Mouse (Mus musculus): ENCODE measurements around the gene Tmem145. TPM values are rescaled to one million over a fixed set of nuclear protein-coding genes. Genes with fewer than 3 reads are reported as not detected.

The Tmem145 gene
- polyA plus RNA-seq, 1 experiment from 2014 or later = 0.11 TPM

GRCm38 (mm10) chr7:25296945-25297453 lies 8.9 kb upstream of the Tmem145 start:
- peak; percentile 8; the same call in 1 of the 2 replicates for ATAC-seq (ENCODE audit: extremely low read depth, insufficient number of reproducible peaks, low FRiP score, low TSS enrichment)
- no peaks in the 10 kb centered on the region for H3K27me3 ChIP-seq (replicated peaks)

GRCm38 (mm10) chr7:25297454-25298325 lies 8.2 kb upstream of the Tmem145 start, which contains the start of gene Pafah1b3:
Pafah1b3 (minus strand) TSS chr7:25297986.
- Histone ChIP-seq H3K4me3 (peak within 1 kb of the TSS; percentile 70), H3K9me3 (no peaks in the 10 kb centered on the region), H3K4me1 (peaks cover 35% of the 10 kb centered on the region), H3K4me2 (peak within 1 kb of the TSS; percentile 79), H3K27ac (replicated peaks) (peak within 1 kb of the TSS; percentile 92), H3K9ac (peak within 1 kb of the TSS; percentile 91), H3K36me3 (peaks cover 35% of the 10 kb centered on the region), H3K27me3 (replicated peaks) (peaks cover 5% of the 10 kb centered on the region; the same call in 1 of the 2 replicates)
- ATAC-seq (ENCODE audit: extremely low read depth, insufficient number of reproducible peaks, low FRiP score, low TSS enrichment) = peak; percentile 80
- 1% methylated on average over 52 of the region's 52 CpGs for WGBS

More at GRCm38 (mm10) chr7:25296945-25297453, 8.9 kb upstream of the Tmem145 start:
- Histone ChIP-seq H3K9ac (peak overlapping the region; percentile 91), H3K27ac (replicated peaks) (peak overlapping the region; percentile 92), H3K9me3 (no peaks in the 10 kb centered on the region), H3K4me3 (peak overlapping the region; percentile 70), H3K36me3 (peaks cover 42% of the 10 kb centered on the region), H3K4me1 (peaks cover 41% of the 10 kb centered on the region), H3K4me2 (peak overlapping the region; percentile 79)
- under 1% methylated on average over 21 of the region's 21 CpGs for WGBS

- WGBS = 50% methylated on average over 19 of the region's 19 CpGs
Measured at GRCm38 (mm10) chr7:25301063-25301462, 4.8 kb upstream of the Tmem145 start, which contains the start of gene Prr19. Prr19 (plus strand) TSS chr7:25301411.

GRCm38 (mm10) chr7:25303003-25303684 lies 2.8 kb upstream of the Tmem145 start:
- Histone ChIP-seq H3K27ac (replicated peaks) (no peak overlapping the region), H3K36me3 (no peaks in the 10 kb centered on the region), H3K27me3 (replicated peaks) (peaks cover 51% of the 10 kb centered on the region), H3K9ac (no peak overlapping the region), H3K4me1 (peaks cover 16% of the 10 kb centered on the region), H3K4me3 (no peak overlapping the region), H3K4me2 (no peak overlapping the region), H3K9me3 (no peaks in the 10 kb centered on the region)
- ATAC-seq (ENCODE audit: extremely low read depth, insufficient number of reproducible peaks, low FRiP score, low TSS enrichment) = no peak
- 49% methylated on average over 9 of the region's 9 CpGs for WGBS

More at GRCm38 (mm10) chr7:25301063-25301462, 4.8 kb upstream of the Tmem145 start, which contains the start of gene Prr19:
- H3K4me2 ChIP-seq = no peak within 1 kb of the TSS
- no peak within 1 kb of the TSS for H3K9ac ChIP-seq
- H3K27me3 ChIP-seq (replicated peaks) = peaks cover 32% of the 10 kb centered on the region
- peaks cover 2% of the 10 kb centered on the region for H3K36me3 ChIP-seq
- ATAC-seq (ENCODE audit: extremely low read depth, insufficient number of reproducible peaks, low FRiP score, low TSS enrichment) = no peak
- H3K4me1 ChIP-seq = peaks cover 25% of the 10 kb centered on the region
- H3K27ac ChIP-seq (replicated peaks) = no peak within 1 kb of the TSS
- no peaks in the 10 kb centered on the region for H3K9me3 ChIP-seq
- no peak within 1 kb of the TSS for H3K4me3 ChIP-seq

- Histone ChIP-seq H3K4me2 (no peak overlapping the region), H3K9ac (no peak overlapping the region), H3K36me3 (no peaks in the 10 kb centered on the region), H3K9me3 (no peaks in the 10 kb centered on the region), H3K4me1 (peaks cover 11% of the 10 kb centered on the region), H3K27me3 (replicated peaks) (peaks cover 56% of the 10 kb centered on the region), H3K4me3 (no peak overlapping the region), H3K27ac (replicated peaks) (no peak overlapping the region)
- 65% methylated on average over 3 of the region's 3 CpGs for WGBS
- no peak for ATAC-seq (ENCODE audit: extremely low read depth, insufficient number of reproducible peaks, low FRiP score, low TSS enrichment)
Measured at GRCm38 (mm10) chr7:25303685-25304006, 2.3 kb upstream of the Tmem145 start.

GRCm38 (mm10) chr7:25305481-25305880 lies 425 bp upstream of the Tmem145 start:
- Histone ChIP-seq H3K27me3 (replicated peaks) (peaks cover 72% of the 10 kb centered on the region), H3K36me3 (no peaks in the 10 kb centered on the region), H3K27ac (replicated peaks) (no peak overlapping the region), H3K4me2 (peak overlapping the region; percentile 97), H3K4me1 (peaks cover 10% of the 10 kb centered on the region), H3K9ac (peak overlapping the region; percentile 58), H3K4me3 (peak overlapping the region; percentile 62), H3K9me3 (no peaks in the 10 kb centered on the region)
- no peak for ATAC-seq (ENCODE audit: extremely low read depth, insufficient number of reproducible peaks, low FRiP score, low TSS enrichment)
- 1% methylated on average over 2 of the region's 2 CpGs for WGBS

GRCm38 (mm10) chr7:25306614-25306996 lies 699 bp downstream of the Tmem145 start:
- H3K9me3 ChIP-seq = no peaks in the 10 kb centered on the region
- no peak overlapping the region for H3K27ac ChIP-seq (replicated peaks)
- peaks cover 81% of the 10 kb centered on the region for H3K27me3 ChIP-seq (replicated peaks)
- no peak overlapping the region; the same call in 1 of the 2 replicates for H3K4me2 ChIP-seq
- H3K9ac ChIP-seq = no peak overlapping the region
- no peak for ATAC-seq (ENCODE audit: extremely low read depth, insufficient number of reproducible peaks, low FRiP score, low TSS enrichment)
- 34% methylated on average over 2 of the region's 2 CpGs for WGBS
- H3K4me3 ChIP-seq = no peak overlapping the region
- no peaks in the 10 kb centered on the region for H3K36me3 ChIP-seq
- peaks cover 10% of the 10 kb centered on the region for H3K4me1 ChIP-seq

- no peak overlapping the region for H3K27ac ChIP-seq (replicated peaks)
- no peak overlapping the region for H3K9ac ChIP-seq
- no peak overlapping the region for H3K4me2 ChIP-seq
- no peak for ATAC-seq (ENCODE audit: extremely low read depth, insufficient number of reproducible peaks, low FRiP score, low TSS enrichment)
- peaks cover 87% of the 10 kb centered on the region for H3K27me3 ChIP-seq (replicated peaks)
- H3K9me3 ChIP-seq = no peaks in the 10 kb centered on the region
- H3K4me1 ChIP-seq = peaks cover 10% of the 10 kb centered on the region
- no peaks in the 10 kb centered on the region for H3K36me3 ChIP-seq
- no peak overlapping the region for H3K4me3 ChIP-seq
- WGBS = 53% methylated on average over 17 of the region's 17 CpGs
Measured at GRCm38 (mm10) chr7:25308702-25309318, 2.9 kb downstream of the Tmem145 start.

- 82% methylated on average over 9 of the region's 9 CpGs for WGBS
- peaks cover 12% of the 10 kb centered on the region for H3K4me1 ChIP-seq
- no peaks in the 10 kb centered on the region for H3K36me3 ChIP-seq
- H3K27me3 ChIP-seq (replicated peaks) = peaks cover 88% of the 10 kb centered on the region
- no peak overlapping the region for H3K27ac ChIP-seq (replicated peaks)
- no peak for ATAC-seq (ENCODE audit: extremely low read depth, insufficient number of reproducible peaks, low FRiP score, low TSS enrichment)
- H3K4me3 ChIP-seq = no peak overlapping the region
- no peak overlapping the region for H3K4me2 ChIP-seq
- H3K9me3 ChIP-seq = no peaks in the 10 kb centered on the region
- no peak overlapping the region for H3K9ac ChIP-seq
Measured at GRCm38 (mm10) chr7:25309425-25309824, 3.5 kb downstream of the Tmem145 start.

- peaks cover 94% of the 10 kb centered on the region for H3K27me3 ChIP-seq (replicated peaks)
- 73% methylated on average over 11 of the region's 11 CpGs for WGBS
- no peak overlapping the region for H3K4me3 ChIP-seq
- no peak for ATAC-seq (ENCODE audit: extremely low read depth, insufficient number of reproducible peaks, low FRiP score, low TSS enrichment)
- H3K4me2 ChIP-seq = no peak overlapping the region
- no peak overlapping the region for H3K9ac ChIP-seq
- peaks cover 20% of the 10 kb centered on the region for H3K4me1 ChIP-seq
- H3K27ac ChIP-seq (replicated peaks) = no peak overlapping the region
- H3K9me3 ChIP-seq = no peaks in the 10 kb centered on the region
- H3K36me3 ChIP-seq = no peaks in the 10 kb centered on the region
Measured at GRCm38 (mm10) chr7:25311193-25311592, 5.3 kb downstream of the Tmem145 start.

- Histone ChIP-seq H3K9me3 (no peaks in the 10 kb centered on the region), H3K27ac (replicated peaks) (no peak overlapping the region), H3K9ac (no peak overlapping the region), H3K4me2 (no peak overlapping the region), H3K4me3 (no peak overlapping the region), H3K4me1 (peaks cover 30% of the 10 kb centered on the region), H3K27me3 (replicated peaks) (peaks cover 74% of the 10 kb centered on the region), H3K36me3 (no peaks in the 10 kb centered on the region)
- no peak for ATAC-seq (ENCODE audit: extremely low read depth, insufficient number of reproducible peaks, low FRiP score, low TSS enrichment)
- WGBS = 28% methylated on average over 7 of the region's 7 CpGs
Measured at GRCm38 (mm10) chr7:25313325-25313724, 7.4 kb downstream of the Tmem145 start.
